Mouse (Mus musculus): ENCODE data around the gene Ace.

GRCm38 (mm10) chr11:105943133-105944102 lies 24.3 kb upstream of the Ace start:
- TF ChIP-seq POLR2A (IDR thresholded peaks at IDR 0.05; ENCODE audit: insufficient read depth, low read length) (no peak), CTCF (IDR thresholded peaks at IDR 0.05; ENCODE audit: low read depth, low read length) (no peak)
